Mouse (Mus musculus): ENCODE results near the gene Gm10772.
"Not testable (repeated sequence)": the region's sequence is repeated elsewhere in the genome, so short reads cannot be mapped to it uniquely, and the experiment has no call there.

DNA sequence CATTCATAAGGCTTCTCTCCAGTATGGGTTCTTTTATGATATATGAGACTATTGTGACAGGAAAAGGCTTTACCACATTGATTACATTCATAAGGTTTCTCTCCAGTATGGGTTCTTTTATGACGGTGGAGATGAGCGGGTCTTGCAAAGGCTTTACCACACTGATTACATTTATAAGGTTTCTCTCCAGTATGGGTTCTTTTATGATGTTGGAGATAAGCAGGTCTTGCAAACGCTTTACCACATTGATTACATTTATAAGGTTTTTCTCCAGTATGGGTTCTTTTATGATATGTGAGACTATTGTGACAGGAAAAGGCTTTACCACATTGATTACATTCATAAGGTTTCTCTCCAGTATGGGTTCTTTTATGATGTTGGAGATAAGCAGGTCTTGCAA lies at the start of gene Gm10772:
- not testable (repeated sequence) for TF ChIP-seq EP300, CTCF (IDR thresholded peaks at IDR 0.05; ENCODE audit: low read depth)
